Mouse (Mus musculus): Measurements from ENCODE around the gene Mettl3. TPM values are rescaled to one million over a fixed set of nuclear protein-coding genes. Genes with fewer than 3 reads are reported as not detected.
A peak's percentile ranks its signal among the peaks of the same experiment; 100 is the strongest.

Gene Mettl3
- 100 to 1,000 TPM in 1 of 26 experiments, 10 to 100 TPM in 25; 29.9 to 101 (median 63.5) TPM for total RNA-seq (2018; cell fraction: chromatin; rRNA removed)
- total RNA-seq (2018; cell fraction: cytosol; rRNA removed): 10 to 100 TPM in 25 of 26 experiments, 1 to 10 TPM in 1; 9.6 to 20.9 (median 15.9) TPM
- total RNA-seq (2018; cell fraction: nucleus; rRNA removed): 10 to 100 TPM; 26.0 to 83.2 (median 44.6) TPM
- polyA plus RNA-seq (2018): 15.8 to 18.9 TPM (median 16.8 TPM) in 3 replicates

DNA sequence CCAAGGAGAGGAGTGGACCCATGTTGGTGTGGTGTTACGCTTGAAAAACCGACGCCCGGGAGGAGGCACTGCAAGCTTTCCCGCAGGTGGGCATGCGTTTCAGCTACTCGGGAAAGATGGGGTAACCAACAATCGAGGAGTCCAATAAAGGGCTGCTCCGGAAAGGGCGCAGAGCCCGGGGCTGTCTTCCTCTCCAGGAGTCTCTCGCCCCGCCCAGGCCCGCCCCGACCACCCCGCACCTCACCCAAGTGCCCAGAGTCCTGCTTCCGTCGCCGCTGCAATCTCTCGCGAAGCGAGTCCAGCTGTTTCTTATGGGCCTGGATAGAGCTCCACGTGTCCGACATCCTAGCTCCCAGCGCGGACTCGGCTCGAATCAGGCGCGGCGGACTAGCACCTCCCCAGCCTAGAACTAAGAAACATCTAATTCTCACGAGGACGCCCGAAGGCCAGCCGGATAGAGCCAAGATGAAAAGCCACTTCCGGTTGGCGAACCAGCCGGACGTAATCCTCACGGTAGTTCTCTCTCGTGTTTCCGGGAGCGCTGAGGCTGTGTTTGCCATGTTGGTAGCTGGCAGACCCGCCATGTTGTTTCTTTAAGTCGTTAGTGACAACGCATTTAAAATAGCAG, at the start of gene Mettl3:
Gene Mettl3 (minus strand): TSS at position 485 of the 628 bp plus-strand sequence.
- Histone ChIP-seq H3K79me2 (ENCODE audit: inconsistent target) (peaks cover 37% of the 10 kb centered on the region), H3K4me3 (ENCODE audit: inconsistent target) (peak within 1 kb of the TSS; percentile 90), H3K36me3 (ENCODE audit: inconsistent target) (peaks cover 7% of the 10 kb centered on the region; the same call in 1 of the 2 replicates), H3K27ac (peak within 1 kb of the TSS; percentile 74)
- 1% methylated on average over 42 of the region's 46 CpGs for WGBS (ENCODE audit: missing documents)

DNA sequence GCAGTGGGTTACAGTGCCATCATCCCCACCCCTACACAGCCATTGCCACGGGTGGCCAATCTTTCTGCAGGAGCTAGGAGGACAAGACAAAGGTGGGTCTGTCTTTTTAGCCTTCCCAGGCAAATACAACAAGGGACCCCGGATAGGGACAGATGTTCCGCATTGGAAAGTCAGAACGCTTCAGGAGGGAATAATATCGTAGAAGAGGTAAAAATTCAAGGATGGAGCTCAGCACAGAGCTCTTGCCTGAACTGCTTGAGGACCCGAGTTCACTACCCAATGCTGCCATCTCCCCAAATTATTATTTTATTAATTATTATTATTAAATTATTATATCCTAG, 34.6 kb upstream of the Mettl3 start:
- H3K36me3 ChIP-seq (ENCODE audit: inconsistent target): no peaks in the 10 kb centered on the region
- H3K4me3 ChIP-seq (ENCODE audit: inconsistent target): no peak overlapping the region
- H3K27ac ChIP-seq: no peak overlapping the region
- H3K79me2 ChIP-seq (ENCODE audit: inconsistent target): no peaks in the 10 kb centered on the region
- 81% methylated on average over 6 of the region's 6 CpGs for WGBS (ENCODE audit: missing documents)

DNA sequence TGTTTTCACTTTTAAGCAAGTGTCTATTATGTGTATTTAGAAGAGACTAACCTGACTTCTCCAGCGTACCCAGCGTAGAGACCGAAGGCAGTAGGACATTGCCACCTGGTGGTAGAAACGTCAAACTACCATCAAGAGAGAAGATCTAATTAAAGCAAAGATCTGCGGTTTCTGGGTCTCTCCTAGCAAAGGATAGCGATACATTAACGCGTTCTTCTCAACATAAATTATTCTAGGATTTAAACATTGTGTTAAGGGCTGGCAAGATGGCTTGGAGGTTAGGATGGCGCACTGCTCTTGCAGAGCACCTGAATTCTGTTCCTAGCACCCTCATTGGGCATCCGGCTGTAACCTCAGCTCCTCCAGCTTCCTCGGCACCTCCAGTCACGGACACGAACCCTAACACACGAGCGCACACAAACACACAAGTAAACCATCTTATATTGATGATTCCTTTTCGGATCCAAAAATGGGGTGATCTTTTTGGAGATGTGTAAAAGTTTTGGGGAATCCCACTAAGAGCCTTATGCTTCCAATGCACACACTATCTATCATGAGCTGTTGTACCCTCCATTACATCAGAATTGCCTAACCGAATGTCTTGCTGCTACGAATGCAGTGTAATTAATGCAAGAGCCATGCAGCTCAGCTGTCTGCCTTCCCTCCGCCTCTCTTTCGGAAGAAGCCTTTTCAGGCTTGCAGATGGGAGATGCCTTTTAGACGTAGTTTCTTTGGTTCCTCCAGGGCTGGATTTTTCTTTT, 34.0 kb upstream of the Mettl3 start:
- Histone ChIP-seq H3K36me3 (ENCODE audit: inconsistent target) (no peaks in the 10 kb centered on the region), H3K4me3 (ENCODE audit: inconsistent target) (no peak overlapping the region), H3K79me2 (ENCODE audit: inconsistent target) (no peaks in the 10 kb centered on the region), H3K27ac (no peak overlapping the region)
- WGBS (ENCODE audit: missing documents): 32% methylated on average over 21 of the region's 21 CpGs

DNA sequence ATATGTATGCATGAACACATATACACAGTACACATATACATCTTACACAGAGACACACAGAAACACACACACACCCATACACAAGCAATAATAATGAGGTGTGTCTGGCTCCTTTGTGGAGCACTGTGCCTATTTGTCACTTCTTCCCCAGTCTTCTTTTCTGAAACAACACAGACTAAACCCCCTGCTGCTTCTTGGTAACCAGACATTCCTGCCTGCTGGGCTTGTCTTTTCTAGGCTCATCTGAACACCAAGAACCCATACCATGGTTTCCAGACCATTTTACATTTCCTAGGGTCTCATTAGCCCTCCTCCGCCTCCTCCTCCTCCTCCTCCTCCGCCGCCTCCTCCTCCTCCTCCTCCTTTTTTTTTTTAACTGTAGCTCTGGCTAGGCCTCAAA, 27.2 kb upstream of the Mettl3 start:
- no peak overlapping the region for H3K27ac ChIP-seq
- no peaks in the 10 kb centered on the region for H3K79me2 ChIP-seq (ENCODE audit: inconsistent target)
- WGBS (ENCODE audit: missing documents): no CpG with 5 or more reads among the region's 3 CpGs
- no peaks in the 10 kb centered on the region for H3K36me3 ChIP-seq (ENCODE audit: inconsistent target)
- H3K4me3 ChIP-seq (ENCODE audit: inconsistent target): no peak overlapping the region

DNA sequence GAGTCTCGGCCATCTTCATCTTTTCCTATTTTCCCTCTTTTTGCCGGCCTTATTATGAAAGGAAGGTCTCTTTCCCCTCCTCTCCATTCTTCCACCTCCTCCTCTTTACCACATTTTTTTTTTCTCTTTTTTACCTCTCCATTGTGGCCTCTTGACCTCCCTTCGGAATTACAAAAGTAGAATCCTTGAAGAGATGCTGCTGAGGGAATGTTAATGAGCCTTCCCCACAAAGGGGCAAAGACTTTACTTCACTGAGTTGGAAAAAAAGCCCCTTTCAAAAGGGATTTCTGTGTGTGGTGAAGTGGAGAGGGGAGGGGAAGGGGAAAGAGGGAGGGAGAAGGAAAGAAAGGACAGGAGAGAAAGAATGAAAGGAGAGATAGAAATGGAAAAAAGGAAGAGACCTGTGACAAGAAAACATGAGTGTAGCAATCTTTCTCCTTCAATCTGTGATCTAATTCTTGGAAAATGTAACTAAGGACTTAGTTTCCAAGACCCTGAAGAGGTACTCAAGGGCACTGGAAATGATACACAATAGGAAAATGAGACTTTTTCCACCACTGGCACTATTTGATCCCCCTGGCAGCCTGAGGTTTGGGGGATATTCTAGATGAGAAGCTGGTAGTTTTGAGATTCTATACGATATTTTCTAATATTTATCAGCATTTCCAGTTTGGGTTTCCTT, 26.3 kb upstream of the Mettl3 start:
- 42% methylated on average over 4 of the region's 4 CpGs for WGBS (ENCODE audit: missing documents)
- Histone ChIP-seq H3K36me3 (ENCODE audit: inconsistent target) (no peaks in the 10 kb centered on the region), H3K4me3 (ENCODE audit: inconsistent target) (no peak overlapping the region), H3K79me2 (ENCODE audit: inconsistent target) (no peaks in the 10 kb centered on the region), H3K27ac (no peak overlapping the region)

DNA sequence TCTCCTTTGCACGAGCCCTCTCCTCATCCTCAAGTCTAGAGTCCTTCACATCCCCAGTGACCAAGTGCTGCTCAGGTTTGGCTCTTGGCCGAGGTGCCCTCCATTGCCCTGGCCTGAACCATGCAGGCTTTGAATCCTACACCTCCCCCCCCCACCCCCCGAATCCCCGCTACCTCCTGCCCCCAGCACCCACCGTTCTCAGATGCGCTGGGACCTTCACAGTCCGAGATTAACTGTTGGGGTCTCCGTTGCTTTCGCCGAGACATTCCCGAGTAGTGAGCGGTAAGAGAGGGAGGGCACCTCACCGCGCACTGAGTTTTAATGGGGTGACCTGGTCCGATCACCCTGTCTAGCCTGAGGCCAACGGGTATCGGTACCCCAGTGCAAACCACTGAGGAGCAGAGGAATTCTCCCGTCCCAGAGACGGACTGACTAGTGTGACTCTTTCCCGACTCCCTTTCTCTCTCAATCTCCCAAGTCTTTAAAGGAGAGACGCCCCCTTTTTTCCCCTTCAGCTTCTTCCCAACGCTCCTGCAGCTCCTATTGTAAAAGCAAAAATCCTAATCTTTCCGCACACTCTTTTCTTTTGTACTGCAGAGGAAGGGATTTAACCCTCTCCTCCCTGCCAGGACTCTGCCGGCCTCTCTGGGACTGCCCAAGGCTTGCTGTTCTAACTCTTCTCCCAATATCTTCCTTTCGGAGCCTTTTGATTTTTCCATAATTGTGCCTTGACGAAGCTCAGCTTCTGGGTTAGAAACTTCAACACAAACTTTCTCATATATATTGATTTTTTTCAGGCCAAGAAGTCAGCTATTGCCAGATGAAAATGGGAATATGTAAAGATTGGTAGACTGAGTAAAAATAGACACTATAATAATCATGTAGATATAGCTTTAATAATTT, 23.2 kb upstream of the Mettl3 start, which contains the start of gene Sall2:
Gene Sall2 (minus strand): TSS at position 853 of the 903 bp plus-strand sequence.
- no peak within 1 kb of the TSS for H3K27ac ChIP-seq
- WGBS (ENCODE audit: missing documents): 9% methylated on average over 25 of the region's 26 CpGs

DNA sequence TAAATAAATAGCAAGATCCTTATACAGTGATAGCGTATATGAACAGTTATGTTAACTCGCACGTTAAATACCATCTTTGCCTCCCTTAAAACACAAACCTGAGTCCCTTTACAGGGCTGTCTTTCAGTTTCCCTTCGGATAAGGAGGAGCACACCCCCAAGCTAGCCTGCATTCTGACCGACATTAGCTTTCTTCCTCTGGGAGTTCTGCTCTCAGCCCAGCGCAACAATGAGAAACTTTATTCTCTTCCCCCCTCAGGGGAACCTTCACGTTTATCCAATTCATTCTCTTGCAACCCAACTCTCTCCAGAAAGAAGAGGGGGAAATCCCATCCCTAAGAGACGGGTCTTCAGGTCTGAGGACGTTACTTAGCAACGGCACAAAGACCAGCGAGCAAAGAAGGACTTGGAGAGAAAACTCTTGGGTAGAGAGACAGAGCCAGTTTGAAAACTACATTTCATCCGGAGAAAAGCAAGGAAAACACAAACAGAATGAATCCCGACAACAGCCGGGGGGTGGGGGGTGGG, 22.5 kb upstream of the Mettl3 start:
- Histone ChIP-seq H3K79me2 (ENCODE audit: inconsistent target) (no peaks in the 10 kb centered on the region), H3K36me3 (ENCODE audit: inconsistent target) (no peaks in the 10 kb centered on the region), H3K4me3 (ENCODE audit: inconsistent target) (no peak overlapping the region), H3K27ac (no peak overlapping the region)
- WGBS (ENCODE audit: missing documents): 10% methylated on average over 14 of the region's 14 CpGs

More for the DNA sequence above, 23.2 kb upstream of the Mettl3 start, which contains the start of gene Sall2:
- H3K79me2 ChIP-seq (ENCODE audit: inconsistent target): no peaks in the 10 kb centered on the region
- H3K4me3 ChIP-seq (ENCODE audit: inconsistent target): no peak within 1 kb of the TSS
- no peaks in the 10 kb centered on the region for H3K36me3 ChIP-seq (ENCODE audit: inconsistent target)

DNA sequence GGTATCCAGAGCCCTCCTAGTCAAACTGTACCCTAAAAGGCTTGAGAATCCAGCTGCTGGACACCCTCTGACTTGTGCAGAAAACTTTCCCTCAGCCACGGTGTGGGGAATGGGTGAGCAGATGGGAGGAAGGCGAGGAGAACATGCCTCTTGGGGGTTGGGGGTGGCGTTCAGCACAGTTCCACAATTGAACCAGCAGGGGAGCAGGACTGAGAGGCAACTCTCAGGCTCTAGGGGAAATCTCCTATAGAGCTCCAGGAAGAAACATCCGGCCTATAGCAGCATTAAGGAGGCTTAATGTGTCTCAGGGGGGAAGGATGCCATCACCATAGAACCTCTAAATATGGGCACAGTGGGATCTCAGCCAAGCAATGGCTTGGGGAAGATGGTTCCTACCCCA, 21.0 kb upstream of the Mettl3 start:
- WGBS (ENCODE audit: missing documents): 24% methylated on average over 4 of the region's 4 CpGs
- Histone ChIP-seq H3K36me3 (ENCODE audit: inconsistent target) (no peaks in the 10 kb centered on the region), H3K79me2 (ENCODE audit: inconsistent target) (no peaks in the 10 kb centered on the region), H3K27ac (no peak overlapping the region), H3K4me3 (ENCODE audit: inconsistent target) (no peak overlapping the region)

DNA sequence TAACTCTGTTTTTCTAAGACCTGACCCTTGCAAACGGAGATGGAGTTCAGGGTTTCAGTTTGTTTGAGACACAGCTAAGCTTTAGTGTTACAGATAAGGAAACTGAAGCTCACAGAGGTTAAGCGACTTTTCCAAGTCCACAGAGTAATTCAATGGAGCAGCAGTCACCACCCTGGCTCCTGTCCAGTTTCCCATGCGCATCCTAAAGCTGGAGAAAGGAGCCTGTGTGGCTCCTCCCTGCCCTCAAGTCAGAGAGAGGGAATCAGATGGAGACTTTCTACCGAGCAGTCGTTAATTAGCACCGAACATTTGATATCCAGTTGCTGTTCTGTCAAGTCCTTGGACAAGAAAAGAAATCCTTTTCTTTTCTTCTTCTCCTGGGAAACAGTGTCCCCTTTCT, 14.4 kb upstream of the Mettl3 start:
- H3K4me3 ChIP-seq (ENCODE audit: inconsistent target): no peak overlapping the region
- no peak overlapping the region for H3K27ac ChIP-seq
- no peaks in the 10 kb centered on the region for H3K36me3 ChIP-seq (ENCODE audit: inconsistent target)
- no peaks in the 10 kb centered on the region for H3K79me2 ChIP-seq (ENCODE audit: inconsistent target)
- WGBS (ENCODE audit: missing documents): 87% methylated on average over 6 of the region's 6 CpGs

DNA sequence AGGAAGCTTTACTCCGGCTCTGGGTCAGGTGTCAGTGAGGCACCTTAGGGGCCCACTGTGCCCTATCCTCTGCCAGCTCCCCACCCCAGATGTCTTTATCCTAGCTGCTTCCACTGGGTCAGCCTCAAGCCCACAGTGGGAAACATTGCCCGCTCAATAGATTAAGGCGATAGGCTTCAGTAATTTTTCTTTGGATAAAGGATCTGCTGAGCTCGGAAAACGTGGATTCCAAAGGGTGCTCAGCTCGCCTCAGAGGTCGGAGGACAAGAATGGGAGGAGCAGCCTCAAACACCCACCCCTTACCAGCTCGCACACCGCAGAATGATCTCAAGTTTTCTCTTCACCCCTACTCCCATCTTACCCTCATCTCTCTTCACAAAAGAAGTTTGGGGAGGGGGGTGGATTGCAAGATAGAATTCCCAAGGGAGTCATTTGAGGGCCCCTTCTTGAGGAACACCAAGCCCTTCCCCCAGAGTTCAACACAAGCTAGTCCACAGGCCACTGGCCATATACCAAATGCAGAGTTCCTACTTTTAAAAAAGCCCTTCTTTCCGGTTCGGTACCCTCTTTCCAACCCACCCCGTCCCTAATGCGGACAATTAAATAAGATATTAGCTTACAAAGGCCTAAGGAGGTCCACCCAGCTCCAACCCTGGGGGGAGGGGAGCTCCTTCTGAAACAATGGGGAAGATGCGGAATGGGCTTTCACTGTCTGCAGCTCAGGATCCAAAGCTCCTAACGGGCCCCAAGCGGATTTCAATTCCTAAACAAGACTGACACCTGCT, 11.7 kb upstream of the Mettl3 start:
- no peaks in the 10 kb centered on the region for H3K79me2 ChIP-seq (ENCODE audit: inconsistent target)
- H3K36me3 ChIP-seq (ENCODE audit: inconsistent target): no peaks in the 10 kb centered on the region
- H3K4me3 ChIP-seq (ENCODE audit: inconsistent target): peak overlapping the region; percentile 14; the same call in 1 of the 2 replicates
- no peak overlapping the region for H3K27ac ChIP-seq
- 27% methylated on average over 16 of the region's 16 CpGs for WGBS (ENCODE audit: missing documents)

DNA sequence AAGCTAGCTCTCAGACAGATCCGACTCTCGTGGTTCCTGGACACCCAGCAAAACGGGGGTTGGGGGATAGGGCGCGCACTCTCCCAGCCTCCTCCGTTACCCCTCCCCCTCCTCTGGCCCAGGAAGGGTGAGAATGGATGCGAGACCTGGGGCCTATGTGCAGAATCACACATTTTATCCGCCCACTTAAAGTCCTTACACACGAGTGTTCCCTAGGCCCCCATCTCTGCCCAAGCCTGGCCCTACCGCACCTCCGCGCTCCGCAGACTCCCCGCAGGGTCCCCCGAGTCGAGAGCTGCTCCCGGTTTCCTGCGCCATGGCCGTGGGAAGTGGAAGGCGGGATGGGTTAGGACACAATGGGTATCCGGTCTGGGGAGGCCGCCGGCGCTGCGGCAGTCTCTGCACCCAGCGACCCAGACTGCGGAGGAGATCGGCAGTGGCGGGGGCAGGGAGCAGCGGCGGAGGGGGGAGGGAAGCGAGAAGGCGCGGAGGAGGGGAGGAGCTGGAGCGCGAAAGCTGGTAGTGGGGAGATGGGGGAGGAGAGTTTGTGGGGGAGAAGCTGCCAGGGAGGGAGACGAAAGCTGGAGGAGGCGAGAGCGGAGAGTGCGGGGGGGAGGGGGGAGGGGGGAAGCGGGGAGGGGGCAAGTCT, 11.0 kb upstream of the Mettl3 start:
- Histone ChIP-seq H3K36me3 (ENCODE audit: inconsistent target) (no peaks in the 10 kb centered on the region), H3K27ac (no peak overlapping the region), H3K79me2 (ENCODE audit: inconsistent target) (no peaks in the 10 kb centered on the region), H3K4me3 (ENCODE audit: inconsistent target) (peak overlapping the region; percentile 14; the same call in 1 of the 2 replicates)
- under 1% methylated on average over 34 of the region's 41 CpGs for WGBS (ENCODE audit: missing documents)

DNA sequence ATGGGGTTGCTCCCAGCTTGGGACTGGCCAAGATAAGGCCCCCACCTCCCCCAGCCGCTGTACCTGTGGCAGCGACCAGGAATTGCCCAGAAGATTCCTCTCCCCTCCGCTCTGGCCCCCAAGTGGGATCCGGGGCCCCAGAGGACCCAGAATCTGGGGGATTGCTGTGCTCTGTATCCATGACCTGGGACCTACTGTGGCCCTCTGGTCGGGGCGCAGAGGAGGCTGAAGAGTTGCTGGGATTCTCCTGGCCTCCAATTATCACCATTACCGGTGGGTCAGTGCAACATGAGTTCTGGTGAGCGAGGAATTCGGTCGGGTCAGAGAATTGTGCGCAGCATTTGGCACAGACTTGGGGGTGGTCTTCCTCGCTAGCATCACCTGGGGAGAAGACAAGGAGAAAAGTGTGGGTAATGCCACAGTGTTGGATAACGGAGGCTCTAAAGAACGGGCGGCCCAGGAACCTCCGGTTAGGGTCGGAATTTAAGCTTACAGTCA, 10.4 kb upstream of the Mettl3 start:
- 54% methylated on average over 12 of the region's 17 CpGs for WGBS (ENCODE audit: missing documents)
- peak overlapping the region; percentile 14; the same call in 1 of the 2 replicates for H3K4me3 ChIP-seq (ENCODE audit: inconsistent target)

DNA sequence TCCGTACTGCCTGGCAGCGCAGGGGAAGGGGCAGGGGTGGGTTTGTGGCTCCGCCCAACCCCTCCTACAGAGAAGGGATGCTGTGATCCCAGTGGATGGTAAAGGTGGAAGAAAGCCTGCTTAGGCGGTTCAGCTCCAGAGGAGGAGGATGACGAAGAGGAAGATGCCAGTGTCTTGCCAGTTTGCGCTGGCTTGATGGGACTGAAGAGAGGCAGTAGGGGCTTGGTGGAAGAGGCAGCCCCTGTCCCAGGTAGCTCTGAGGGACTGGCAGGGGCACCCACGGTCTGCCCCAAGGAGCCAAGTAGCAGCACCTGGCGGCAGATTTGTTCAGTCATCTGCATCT, 9.9 kb upstream of the Mettl3 start:
- Histone ChIP-seq H3K36me3 (ENCODE audit: inconsistent target) (no peaks in the 10 kb centered on the region), H3K27ac (no peak overlapping the region), H3K4me3 (ENCODE audit: inconsistent target) (no peak overlapping the region), H3K79me2 (ENCODE audit: inconsistent target) (no peaks in the 10 kb centered on the region)
- 72% methylated on average over 8 of the region's 8 CpGs for WGBS (ENCODE audit: missing documents)

More for the DNA sequence above, 10.4 kb upstream of the Mettl3 start:
- H3K79me2 ChIP-seq (ENCODE audit: inconsistent target): no peaks in the 10 kb centered on the region
- H3K36me3 ChIP-seq (ENCODE audit: inconsistent target): no peaks in the 10 kb centered on the region
- no peak overlapping the region for H3K27ac ChIP-seq
